Mouse (Mus musculus): ENCODE data around the gene Smad5.

Gene Smad5

GRCm38 (mm10) chr13:56702469-56703221 lies at the start of gene Smad5:
Gene Smad5 (plus strand): TSS chr13:56703010.
- DNase-seq, result peak; percentile 80 to 81

GRCm38 (mm10) chr13:56654176-56654575 lies 48.6 kb upstream of the Smad5 start:
- no peak for DNase-seq

- DNase-seq, result peak in 1 of 2 experiments; percentile 84
Observed at GRCm38 (mm10) chr13:56657946-56658512, 44.8 kb upstream of the Smad5 start.

- DNase-seq, result no peak
Observed at GRCm38 (mm10) chr13:56658931-56659330, 43.9 kb upstream of the Smad5 start.

- no peak for DNase-seq
Observed at GRCm38 (mm10) chr13:56661914-56662621, 40.7 kb upstream of the Smad5 start.

GRCm38 (mm10) chr13:56664256-56665170 lies 38.3 kb upstream of the Smad5 start:
- no peak for DNase-seq

GRCm38 (mm10) chr13:56671206-56671605 lies 31.6 kb upstream of the Smad5 start:
- DNase-seq, result no peak

GRCm38 (mm10) chr13:56677731-56678130 lies 25.1 kb upstream of the Smad5 start:
- no peak for DNase-seq

- DNase-seq, result peak; percentile 45 to 48
Observed at GRCm38 (mm10) chr13:56678188-56678787, 24.5 kb upstream of the Smad5 start.

- no peak for DNase-seq
Observed at GRCm38 (mm10) chr13:56678826-56679504, 23.8 kb upstream of the Smad5 start.

GRCm38 (mm10) chr13:56681924-56682323 lies 20.9 kb upstream of the Smad5 start:
- no peak for DNase-seq

- no peak for DNase-seq
Observed at GRCm38 (mm10) chr13:56682326-56682725, 20.5 kb upstream of the Smad5 start.

- no peak for DNase-seq
Observed at GRCm38 (mm10) chr13:56683306-56683705, 19.5 kb upstream of the Smad5 start.

GRCm38 (mm10) chr13:56692011-56692410 lies 10.8 kb upstream of the Smad5 start:
- DNase-seq, result no peak

GRCm38 (mm10) chr13:56692644-56693043 lies 10.2 kb upstream of the Smad5 start:
- DNase-seq, result no peak

GRCm38 (mm10) chr13:56695701-56696100 lies 7.1 kb upstream of the Smad5 start:
- DNase-seq, result peak; percentile 43 to 72

- DNase-seq, result no peak
Observed at GRCm38 (mm10) chr13:56696699-56697098, 6.1 kb upstream of the Smad5 start.

GRCm38 (mm10) chr13:56697171-56697570 lies 5.6 kb upstream of the Smad5 start:
- no peak for DNase-seq

- no peak for DNase-seq
Observed at GRCm38 (mm10) chr13:56698391-56698790, 4.4 kb upstream of the Smad5 start.

- no peak for DNase-seq
Observed at GRCm38 (mm10) chr13:56699370-56699769, 3.4 kb upstream of the Smad5 start.

GRCm38 (mm10) chr13:56700981-56701380 lies 1.8 kb upstream of the Smad5 start:
- no peak for DNase-seq

- DNase-seq, result no peak
Observed at GRCm38 (mm10) chr13:56701924-56702323, 886 bp upstream of the Smad5 start.
